Mouse (Mus musculus): ENCODE measurements around the gene Nemf. TPM values are rescaled to one million over a fixed set of nuclear protein-coding genes. Genes with fewer than 3 reads are reported as not detected.
"Not testable (repeated sequence)": the region's sequence is repeated elsewhere in the genome, so short reads cannot be mapped to it uniquely, and the experiment has no call there.

Nemf gene
- total RNA-seq, 2 experiments from 2014 or later = 17.1 to 20.8 TPM

DNA sequence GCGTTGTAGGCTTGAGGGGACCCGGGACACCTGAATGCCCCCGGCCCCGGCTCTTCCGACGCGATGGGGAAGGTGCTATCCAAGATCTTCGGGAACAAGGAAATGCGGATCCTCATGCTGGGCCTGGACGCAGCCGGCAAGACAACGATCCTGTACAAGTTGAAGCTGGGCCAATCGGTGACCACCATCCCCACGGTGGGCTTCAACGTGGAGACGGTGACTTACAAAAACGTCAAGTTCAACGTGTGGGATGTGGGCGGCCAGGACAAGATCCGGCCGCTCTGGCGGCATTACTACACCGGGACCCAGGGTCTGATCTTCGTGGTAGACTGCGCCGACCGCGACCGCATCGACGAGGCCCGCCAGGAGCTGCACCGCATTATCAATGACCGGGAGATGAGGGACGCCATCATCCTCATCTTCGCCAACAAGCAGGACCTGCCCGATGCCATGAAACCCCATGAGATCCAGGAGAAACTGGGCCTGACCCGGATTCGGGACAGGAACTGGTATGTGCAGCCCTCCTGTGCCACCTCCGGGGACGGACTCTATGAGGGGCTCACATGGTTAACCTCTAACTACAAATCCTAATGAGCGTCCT, 15.9 kb upstream of the Nemf start:
- peak; percentile 17 for DNase-seq

DNA sequence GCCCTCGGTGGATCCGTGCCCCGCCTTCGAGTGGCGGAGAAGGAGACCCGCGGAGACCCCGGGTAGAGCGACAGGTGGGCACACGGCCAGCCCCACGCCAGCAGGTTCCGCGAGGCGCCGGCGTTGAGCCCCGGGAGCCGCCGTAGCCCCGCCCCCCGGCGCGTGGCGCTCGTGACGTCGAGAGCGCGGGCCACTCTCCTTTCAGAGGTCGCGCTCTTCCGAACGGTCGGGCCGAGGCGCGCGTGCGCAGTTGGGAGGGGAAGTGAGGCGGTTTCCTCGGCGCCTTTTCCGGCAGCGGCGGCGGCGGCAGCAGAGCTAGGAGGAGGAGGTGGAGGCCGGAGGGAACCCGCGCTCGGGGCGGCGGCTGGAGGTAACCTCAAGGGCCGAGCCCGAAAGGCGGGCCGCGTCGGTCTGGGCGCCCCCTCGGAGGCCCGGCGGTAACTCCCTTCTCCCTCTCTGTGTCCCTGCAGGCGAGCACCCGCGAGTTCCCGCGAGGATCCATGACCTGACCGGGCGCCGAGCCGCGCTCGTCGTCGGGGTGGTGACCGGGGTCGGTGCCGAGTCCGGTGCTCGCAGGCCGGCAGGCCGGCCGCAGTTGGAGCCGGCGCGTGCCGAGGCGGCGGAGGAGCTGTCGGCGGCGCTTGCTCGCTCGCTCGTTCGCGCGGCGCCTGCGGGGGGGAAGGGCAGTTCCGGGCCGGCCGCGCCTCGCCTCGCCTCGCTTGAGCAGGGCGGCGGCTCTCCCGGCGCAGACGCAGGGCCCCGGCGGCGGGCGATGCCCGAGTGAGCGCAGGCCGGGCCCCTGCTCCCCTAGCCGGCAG, 15.1 kb upstream of the Nemf start, which contains the start of the genes Arf6 and Gm9887:
TSS of gene Arf6 (plus strand) at position 297 of the 818 bp plus-strand sequence.
TSS of gene Gm9887 (minus strand) at position 605 of the 818 bp plus-strand sequence.
- peak; percentile 98 for DNase-seq

DNA sequence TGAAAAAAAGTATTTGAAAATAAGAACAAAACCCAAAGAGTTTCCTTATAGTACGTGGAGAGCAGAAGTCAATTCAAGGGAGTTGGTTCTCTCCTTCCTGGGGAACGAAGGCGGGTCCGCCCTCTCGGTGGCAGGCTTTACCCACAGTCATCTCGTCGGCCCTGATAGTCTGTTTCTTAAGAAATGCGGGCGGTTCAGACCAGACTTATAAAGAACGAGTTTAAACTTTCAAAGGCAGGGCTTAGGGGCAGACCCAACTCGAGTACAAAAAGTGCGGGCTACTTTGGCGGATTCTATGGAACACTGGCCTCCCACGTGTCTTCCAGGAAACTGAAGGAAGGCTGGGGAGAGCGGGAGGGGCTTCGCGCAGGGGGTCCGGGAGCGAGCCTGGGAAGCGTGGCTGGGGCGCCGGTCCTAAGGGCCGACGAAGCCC, 14.5 kb upstream of the Nemf start:
- DNase-seq = no peak

DNA sequence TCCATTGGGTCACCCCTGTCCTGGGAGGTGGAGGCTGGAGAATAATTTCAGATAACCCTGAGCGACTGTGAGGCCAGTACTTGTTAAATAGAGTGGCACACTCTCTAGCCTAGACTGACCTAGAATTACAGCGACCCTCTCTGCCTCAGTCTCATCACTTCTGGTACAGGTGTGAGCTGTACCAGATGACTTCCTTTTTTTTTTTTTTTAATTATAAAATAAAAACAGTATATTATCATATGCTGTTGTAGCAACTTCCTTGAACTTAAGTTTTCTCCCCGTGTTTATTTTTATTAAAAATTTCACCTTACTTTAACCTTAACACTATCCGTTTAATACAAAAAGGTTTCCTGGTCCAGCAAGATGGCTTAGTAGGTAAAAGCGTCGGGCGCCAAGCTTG, 14.0 kb upstream of the Nemf start:
- DNase-seq = no peak

DNA sequence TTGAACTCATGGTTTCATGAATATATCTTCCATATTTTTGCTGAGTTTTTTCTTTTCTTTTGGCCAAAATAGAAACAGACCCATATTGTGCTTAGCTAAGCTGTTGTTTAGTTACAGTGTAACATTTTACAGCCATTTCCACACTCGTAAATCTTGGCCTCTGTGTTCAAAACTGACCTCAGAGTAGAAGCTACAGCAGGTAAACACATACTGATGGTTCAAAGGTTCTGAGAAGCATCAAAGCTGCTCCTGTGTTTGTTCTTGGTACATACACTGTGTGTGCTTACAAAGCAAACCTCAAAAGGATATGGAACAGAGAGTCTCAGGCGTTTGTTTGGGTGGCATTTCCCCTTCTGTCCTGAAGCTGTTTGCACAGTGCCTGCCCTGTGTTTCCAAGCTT, 10.6 kb upstream of the Nemf start:
- no peak for DNase-seq

DNA sequence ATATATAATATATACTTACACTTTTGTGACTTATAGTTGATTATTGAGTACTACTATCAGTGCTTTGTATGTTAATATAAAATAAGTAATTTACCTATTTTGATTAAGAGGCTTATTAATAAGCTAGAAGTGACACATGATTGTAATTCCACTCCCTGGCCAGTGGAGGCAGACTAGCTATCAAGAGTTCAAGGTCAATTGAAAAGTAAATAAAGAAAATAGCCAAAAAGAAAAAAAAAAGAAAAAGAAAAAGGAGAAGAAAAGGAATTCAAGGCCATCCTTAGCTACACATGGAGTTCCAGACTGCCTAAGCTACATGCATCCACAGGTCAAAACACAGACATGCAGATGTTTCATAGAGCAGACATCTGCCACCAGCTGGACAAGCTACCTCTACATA, 9.5 kb upstream of the Nemf start:
- DNase-seq = no peak

DNA sequence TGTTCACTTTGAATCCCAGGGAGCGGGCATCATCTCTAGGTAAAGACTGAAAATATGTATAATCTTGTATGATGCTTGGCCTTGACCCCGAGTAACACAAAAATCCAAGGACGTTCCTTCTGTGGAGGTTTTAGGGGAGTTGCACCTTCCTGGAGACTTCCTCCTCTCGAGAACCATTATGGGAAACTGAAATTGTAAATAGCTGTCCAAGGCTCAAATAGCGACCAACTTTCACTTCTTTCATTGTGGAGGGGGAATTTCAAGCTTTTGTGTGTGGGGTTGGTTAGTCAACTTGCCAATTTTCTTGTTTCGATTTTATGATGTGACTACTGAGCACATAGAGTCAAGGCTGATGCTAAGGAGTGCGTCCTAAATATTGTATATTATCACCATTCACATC, 8.8 kb upstream of the Nemf start:
- DNase-seq = no peak

DNA sequence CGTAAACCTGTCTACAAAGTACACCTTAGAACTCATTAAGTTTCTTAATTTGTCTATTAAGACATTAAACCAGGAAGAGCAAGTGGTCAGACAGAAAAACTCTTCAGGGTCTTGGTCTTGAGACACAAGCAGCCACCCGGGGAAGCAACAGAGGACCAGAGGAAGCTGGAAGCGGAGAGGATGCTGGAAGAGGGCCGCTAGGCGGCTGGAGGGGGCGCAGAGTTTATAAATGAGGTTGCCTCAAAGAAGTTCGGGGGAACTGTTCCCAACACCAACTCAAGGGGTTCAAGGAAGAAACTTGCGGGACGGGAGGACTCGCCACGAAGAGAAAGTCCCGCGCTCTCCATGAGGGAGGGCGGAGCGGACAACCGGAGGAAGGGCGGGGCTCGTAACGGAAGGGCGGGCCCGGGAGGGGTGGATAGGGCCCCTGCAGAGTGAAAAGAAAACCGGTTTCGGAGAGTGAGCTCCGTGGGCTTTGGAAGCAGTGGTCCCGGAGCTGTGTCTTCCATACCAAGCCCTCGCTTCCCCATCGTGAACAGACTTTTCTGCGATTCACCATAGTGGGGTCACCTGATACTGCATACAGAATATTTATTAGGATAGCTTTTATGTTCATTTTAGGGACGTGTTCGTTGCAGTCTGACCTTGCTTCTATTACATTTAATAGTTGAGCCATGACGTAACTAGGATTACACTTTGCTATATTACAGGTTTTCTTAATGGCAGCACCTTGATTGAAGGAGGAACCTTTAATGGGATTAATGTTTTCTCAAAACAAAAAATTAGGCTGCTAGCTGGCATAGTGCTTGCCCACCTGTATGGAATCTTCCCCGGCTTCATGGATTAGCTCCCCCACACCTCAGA, 7.2 kb upstream of the Nemf start:
- DNase-seq = peak; percentile 81

DNA sequence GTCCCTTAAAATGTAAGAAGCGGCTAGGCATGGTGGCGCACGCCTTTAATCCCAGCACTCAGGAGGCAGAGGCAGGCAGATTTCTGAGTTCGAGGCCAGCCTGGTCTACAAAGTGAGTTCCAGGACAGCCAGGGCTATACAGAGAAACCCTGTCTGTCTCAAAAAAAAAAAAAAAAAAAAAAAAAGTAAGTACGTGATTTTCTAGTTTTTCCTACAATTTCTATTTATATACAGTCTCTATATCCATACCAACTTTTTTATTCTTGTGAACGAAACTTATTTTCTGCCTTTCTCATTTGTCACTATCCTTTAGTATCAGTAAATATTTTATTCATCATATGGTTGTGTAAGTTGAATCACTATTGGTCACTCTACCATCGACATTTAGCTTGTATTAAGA, 6.1 kb upstream of the Nemf start:
- DNase-seq = not testable (repeated sequence)

DNA sequence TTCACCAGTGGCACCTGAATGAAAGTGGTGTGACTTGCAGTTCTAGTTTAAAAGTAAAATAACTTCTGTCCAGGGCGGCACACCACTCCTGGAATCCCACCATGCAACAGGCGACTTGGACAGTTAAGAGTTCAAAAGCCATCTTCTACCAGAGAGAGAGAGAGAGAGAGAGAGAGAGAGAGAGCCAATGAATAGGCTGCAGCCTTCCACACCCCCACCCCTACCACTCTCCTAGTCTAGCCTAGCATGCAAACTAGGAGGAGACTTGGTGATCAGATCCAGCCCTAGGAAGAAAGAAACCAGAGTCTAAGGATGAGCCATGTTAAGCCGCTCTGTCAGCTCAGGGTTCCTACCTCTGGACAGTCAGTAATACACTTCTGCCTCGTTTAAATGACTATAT, 5.4 kb upstream of the Nemf start:
- DNase-seq = no peak

DNA sequence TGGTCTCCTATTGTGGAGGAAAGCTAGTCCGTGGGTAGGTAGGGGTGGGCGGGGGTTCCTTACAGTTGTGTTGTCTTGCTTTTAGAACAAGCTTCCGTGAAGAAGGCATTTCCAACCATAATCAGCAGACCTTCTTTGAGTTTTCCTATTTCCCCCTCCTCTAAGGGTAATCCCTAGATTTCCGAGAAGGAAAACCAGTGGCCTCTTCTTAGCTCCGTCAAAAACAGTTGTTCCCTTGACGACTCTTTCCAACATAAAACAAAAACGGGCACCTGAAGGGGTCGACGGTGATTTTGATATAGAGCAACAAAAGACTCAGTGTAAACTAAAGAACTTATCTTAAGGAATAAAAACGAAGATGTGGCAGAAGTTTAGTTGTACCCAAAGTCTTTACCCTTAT, 5.0 kb upstream of the Nemf start:
- DNase-seq = no peak

DNA sequence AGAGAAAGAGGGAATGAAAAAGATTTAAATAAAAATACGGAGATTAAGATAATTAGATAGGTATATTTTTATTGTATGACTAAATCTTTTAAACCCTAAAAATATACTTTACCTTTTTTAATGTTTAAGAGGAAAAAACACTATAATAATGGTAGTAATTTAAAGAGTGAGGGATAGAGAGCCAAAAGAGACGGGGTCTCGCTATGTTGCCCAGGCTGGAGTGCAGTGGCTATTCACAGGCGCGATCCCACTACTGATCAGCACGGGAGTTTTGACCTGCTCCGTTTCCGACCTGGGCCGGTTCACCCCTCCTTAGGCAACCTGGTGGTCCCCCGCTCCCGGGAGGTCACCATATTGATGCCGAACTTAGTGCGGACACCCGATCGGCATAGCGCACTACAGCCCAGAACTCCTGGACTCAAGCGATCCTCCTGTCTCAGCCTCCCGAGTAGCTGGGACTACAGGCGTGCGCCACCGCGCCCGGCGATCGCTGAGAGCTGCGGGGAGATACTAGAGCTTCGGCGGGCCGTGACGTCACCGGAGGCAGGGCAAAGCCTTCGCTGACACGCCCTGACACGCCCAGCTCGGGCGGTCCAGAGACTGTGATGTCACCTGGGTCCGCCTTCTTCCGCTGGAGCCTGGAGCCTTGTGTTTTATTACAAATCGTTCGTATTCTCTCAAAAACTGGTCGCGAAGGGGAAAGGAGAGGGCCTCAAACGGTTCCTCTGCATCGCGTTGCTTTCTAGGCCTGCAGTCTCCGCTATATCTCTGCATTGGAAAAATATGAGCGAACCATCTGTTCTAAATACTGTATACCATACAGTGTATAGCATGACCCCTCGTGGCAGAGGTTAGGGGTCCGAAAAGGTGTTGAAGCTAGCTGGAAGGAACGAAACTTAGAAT, 4.3 kb upstream of the Nemf start:
- peak; percentile 97 for DNase-seq

DNA sequence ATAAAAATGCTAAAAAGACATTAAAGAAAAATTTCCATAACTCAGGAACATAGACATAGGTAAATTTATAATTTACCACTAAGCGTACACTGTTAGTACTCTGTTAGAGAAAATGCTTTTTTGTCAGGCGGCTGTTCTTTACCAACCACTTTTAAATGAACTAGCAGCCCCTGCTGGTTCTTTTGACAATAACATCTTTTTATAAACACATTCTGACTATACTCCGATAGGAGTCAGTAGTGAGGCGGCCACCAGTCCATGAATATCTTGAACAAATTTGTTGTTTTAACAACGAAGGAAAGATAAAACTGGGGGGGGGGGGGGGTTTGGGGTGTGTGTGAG, 3.7 kb upstream of the Nemf start:
- DNase-seq = peak; percentile 31

DNA sequence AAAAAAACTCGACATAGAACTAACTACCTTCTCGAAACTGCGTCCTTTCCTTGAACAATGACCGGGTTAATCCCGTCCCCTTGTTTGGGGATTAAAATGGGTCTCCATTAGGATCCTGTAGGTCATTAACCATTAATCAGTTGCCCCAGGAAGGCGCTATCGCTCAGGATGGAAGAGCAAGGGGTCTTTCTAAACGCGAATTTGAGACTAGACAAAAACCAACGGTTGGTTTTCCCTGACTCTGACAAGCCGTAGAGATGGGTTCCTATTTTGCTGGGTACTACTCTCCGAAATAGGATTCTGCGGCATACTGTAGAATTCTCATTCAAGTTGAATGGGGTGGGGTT, 308 bp upstream of the Nemf start:
- no peak for DNase-seq

DNA sequence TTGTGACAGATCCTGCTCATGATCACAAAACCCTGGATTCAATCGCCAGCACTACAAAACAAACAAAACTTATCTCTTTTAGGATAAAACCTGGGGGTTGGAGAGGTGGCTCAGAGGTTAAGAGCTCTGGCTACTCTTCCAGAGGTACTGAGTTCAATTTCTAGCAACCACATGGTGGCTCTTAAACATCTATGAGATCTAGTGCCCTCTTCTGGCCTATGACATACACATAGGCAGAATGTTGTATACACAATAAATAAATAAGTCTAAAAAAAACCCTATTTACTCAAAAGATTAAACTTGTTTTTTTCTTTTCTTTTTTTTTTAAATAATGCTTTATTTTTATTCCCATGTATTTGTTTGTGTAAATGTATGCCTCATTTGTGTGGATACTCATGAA, 5.3 kb downstream of the Nemf start:
- DNase-seq = no peak

DNA sequence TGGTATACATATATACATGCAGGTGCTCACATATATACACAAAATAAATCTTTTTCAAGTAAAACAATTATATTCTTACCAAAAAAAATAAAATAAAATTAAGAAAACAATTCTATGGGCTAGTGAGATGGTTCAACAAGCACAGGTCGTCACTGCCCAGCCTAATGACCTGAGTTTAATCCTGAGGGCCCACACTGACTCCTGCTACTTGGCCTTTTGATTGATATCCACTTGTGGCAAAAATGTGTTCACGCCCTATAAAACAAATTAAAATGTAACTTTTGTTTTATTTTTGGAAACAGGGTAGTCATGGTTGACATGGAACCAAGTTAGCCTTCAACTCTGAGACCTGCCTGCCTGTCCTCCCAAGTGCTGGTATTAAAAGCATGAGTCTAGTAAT, 7.0 kb downstream of the Nemf start:
- DNase-seq = no peak

DNA sequence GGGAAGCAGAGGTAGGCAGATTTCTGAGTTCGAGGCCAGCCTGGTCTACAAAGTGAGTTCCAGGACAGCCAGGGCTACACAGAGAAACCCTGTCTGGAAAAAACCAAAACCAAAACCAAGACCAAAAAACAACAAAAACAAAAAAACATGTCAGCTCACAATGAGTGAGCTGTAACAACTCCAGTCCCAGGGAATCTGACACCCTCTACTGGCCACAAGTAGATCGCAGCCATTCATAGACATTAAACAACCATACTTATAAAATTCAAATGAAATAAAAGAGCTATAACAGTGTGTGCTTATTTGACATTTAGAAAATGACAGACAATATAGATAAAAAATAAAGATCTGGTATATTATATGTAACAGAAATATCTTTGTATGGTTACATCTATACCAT, 23.4 kb downstream of the Nemf start:
- no peak for DNase-seq

DNA sequence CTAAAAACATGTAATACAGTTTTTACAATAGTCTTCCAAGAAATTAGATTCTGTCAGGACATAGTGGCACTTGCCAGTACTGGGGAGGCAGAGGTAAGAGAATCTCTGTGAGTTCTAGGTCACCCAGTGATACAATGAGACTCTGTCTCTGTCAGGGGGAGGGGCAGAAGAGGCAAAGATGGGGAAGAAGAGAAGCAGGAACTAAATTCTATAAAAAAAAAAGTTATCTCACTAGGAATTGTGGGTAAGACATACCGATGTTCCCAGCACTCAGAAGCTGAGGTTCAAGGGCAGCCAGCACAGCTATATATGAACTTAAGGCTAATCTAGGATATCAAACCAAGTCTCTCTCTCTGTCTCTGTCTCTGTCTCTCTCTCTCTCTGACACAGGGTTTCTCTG, 24.8 kb downstream of the Nemf start:
- DNase-seq = no peak

DNA sequence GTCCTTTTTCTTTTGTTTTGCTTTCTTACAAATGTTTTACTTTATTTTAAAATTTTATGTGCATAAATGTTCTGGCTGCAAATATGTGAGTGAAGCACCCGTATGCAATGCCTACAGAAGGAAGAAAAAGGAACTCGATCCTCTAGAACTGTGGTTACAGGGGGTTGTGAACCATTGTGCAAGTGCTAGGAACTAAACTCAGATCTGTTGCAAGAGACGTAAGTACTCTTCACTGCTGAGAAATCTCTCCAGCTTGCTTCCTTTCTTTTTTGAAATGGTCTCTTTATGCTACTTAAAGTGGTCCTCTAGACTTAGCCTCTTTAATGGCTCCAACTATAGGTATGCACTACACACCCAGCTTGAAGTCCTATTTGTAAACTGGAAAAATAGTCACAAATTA, 25.8 kb downstream of the Nemf start:
- no peak for DNase-seq

DNA sequence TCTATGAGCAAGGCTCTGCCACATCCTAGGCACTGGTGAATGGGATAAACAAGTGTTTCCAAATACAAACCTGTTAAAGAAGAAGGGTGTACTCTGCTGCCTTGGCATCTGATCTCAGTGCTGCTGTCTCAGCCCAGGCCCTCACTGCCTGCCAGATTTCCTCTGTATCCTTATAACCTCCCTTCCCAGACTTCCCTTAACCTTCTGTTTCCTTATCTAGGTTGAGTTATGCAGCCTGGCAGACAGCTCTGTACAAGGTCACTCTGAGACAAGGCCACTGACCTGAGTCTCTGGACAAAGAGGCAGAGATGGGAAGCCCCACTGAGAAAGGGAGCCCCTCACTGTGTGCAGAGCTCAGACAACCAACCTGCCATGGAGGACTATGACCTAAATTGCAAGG, 38.5 kb downstream of the Nemf start:
- DNase-seq = no peak

DNA sequence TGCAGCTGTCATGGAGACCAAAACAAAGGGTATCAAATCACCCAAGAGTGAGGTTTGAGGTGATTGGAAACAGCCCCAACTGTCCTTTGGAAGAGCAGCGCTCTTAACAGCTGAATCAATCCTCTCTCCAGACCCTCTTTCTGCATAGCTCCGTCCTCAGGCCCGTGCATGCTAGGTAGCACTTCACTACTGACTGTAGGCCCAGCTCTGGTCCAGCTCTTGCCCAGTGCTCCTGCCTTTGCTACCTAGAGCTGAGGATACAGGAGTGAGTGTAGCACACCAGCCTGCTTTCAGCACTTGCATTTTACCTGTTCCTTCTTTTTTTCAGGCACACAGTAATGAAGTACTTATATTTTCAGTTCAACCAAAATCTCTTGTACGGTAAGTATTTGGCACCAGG, 47.3 kb downstream of the Nemf start:
- DNase-seq = no peak

DNA sequence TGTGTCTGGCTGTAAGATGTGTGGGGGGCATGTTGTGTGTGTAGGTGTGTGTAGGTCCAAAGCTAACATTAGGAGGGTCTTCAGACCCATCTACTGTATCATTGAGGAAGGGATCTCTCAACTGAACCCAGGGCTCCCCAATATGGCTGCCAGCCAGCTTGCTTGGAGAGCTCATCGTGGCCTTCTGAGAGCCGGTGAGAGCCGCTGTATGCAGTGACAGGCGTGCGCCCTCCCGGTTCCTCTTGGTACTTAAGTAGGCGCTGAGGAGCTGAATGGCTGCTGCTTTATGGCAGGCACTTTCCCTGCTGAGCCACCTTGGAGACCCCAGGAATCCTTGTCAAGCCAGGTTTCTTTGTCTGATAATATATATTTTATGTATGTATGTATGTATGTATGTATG, 50.6 kb downstream of the Nemf start:
- DNase-seq = no peak
